Mouse (Mus musculus): ENCODE measurements at regions not wholly inside any gene's neighbourhood (a gene's known extent, or its start where the extent isn't known, plus 50 kb on each side); places are given as distances from the start of the nearest gene placed in this dataset.
"Not testable (repeated sequence)": the region's sequence is repeated elsewhere in the genome, so short reads cannot be mapped to it uniquely, and the experiment has no call there.

DNA sequence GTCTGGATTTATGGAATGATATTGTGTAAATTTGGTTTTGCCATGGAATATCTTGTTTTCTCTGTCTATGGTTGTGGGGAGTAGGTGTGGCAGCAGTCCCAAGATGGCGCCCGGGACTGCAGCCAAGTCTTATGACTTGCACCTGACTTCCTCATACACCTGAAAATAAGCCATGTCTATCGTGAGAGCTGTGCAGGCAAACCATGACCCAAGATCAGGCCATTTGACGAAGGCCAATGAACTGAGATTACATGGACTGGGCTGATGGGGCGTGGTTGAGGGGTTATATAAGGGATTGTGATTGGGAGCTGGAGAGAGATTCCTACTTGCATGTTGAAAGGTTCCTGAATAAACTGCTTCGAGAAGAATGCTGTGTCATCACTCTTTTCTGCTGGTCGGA lies 139.5 kb downstream of the Slc6a15 start:
- H3K9me3 ChIP-seq (replicated peaks), result not testable (repeated sequence)

DNA sequence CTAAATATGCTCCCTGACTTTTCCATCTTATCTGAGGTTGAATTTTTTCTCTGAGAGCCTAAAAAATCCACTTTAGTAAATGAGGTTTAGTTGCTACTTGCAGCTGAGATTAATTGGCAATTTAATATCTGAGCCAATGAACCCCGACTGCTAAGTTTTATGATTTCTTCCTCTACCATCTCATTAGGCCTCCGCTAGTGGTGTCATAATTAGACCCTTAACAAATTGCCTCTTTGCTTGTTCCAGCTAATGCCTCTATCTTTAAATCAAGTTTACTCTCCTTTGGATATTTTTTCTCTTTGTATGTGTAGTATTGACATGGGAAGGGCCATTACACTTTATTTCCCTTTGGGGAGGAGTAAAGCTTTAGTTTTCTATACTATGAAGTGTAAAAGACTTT lies 176.9 kb downstream of the Slc6a15 start:
- 91% methylated on average over 2 of the region's 2 CpGs for whole genome bisulfite sequencing
- no peaks in the 10 kb centered on the region for H3K27me3 ChIP-seq (ENCODE audit: low read depth, poor library complexity, severe bottlenecking)
- no peaks in the 10 kb centered on the region for H3K36me3 ChIP-seq
- no peaks in the 10 kb centered on the region for H3K9me3 ChIP-seq (replicated peaks)
- no peak overlapping the region for H3K4me3 ChIP-seq
- H3K27ac ChIP-seq (replicated peaks), result no peak overlapping the region
- H3K4me1 ChIP-seq, result no peaks in the 10 kb centered on the region
- no peak for DNase-seq (ENCODE audit: low spot score)

More for the DNA sequence above, 139.5 kb downstream of the Slc6a15 start:
- not testable (repeated sequence) for H3K36me3 ChIP-seq; H3K4me3 ChIP-seq; DNase-seq (ENCODE audit: low spot score); H3K27ac ChIP-seq (replicated peaks); H3K27me3 ChIP-seq (ENCODE audit: low read depth, poor library complexity, severe bottlenecking); H3K4me1 ChIP-seq
- WGBS, result 90% methylated on average over 7 of the region's 7 CpGs

DNA sequence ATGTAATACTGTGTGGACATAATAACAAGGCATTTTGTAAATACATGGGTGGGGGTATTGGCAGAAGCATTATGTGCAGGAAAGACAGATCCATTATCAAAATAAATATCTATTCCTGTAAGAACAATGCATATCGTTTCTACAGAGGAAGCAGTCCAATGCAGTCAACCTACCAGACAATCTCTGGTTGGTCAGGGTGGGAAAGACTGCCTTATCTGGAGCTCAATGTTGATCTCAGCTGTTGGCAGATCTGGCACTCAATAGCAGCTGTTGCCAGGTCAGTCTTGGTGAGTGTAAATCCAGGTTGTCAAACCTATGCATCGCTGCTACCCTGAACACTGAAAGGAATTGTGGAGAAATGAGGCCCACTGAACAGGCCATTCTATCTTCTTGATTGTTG lies 181.9 kb downstream of the Slc6a15 start:
- Histone ChIP-seq H3K9me3 (replicated peaks) (no peaks in the 10 kb centered on the region), H3K4me1 (no peaks in the 10 kb centered on the region), H3K27me3 (ENCODE audit: low read depth, poor library complexity, severe bottlenecking) (no peaks in the 10 kb centered on the region), H3K4me3 (no peak overlapping the region), H3K27ac (replicated peaks) (no peak overlapping the region), H3K36me3 (no peaks in the 10 kb centered on the region)
- no peak for DNase-seq (ENCODE audit: low spot score)
- 88% methylated on average over 2 of the region's 2 CpGs for whole genome bisulfite sequencing

DNA sequence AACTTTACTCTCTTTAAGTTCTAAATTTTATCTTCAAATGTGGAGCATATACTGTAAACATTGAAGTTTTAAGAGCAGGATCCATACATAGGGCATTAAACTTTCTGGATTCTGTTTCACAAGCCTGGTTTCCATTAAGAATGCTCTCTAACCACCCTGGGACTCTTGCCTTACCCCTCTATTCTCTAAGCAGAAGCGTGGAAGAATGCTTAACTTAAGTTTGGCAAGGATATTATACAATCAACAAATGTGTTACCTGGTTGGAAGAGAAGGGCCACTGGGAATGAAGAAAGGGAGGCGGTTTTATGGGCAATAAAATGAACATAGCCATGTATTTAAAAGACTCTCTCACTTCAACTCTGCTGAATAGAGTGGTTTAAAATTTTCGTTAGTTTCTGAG lies 217.5 kb downstream of the Slc6a15 start:
- Histone ChIP-seq H3K27ac (replicated peaks) (no peak overlapping the region), H3K36me3 (no peaks in the 10 kb centered on the region), H3K4me3 (no peak overlapping the region), H3K27me3 (ENCODE audit: low read depth, poor library complexity, severe bottlenecking) (no peaks in the 10 kb centered on the region), H3K4me1 (no peaks in the 10 kb centered on the region), H3K9me3 (replicated peaks) (no peaks in the 10 kb centered on the region)
- no peak for DNase-seq (ENCODE audit: low spot score)
- WGBS, result 73% methylated on average over 3 of the region's 3 CpGs

DNA sequence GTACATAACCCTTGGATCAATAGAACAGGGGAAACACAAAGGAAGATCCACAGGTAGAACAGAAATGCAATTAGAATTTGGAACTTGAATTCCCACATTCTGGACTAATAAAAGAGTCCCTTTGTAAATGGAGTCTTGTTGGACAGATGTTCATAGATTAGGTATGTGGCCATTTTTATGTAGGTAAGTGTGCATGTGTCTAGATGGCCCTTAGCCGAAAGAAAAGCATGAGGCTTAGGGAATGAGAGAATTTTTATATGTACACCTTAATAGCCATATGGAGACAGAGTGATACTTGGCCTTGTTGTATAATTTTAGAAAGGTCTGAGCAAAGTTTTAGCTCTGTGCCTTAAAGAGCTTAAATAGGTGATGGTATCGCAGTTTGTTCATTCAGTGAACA lies 217.9 kb downstream of the Slc6a15 start:
- Histone ChIP-seq H3K4me1 (no peaks in the 10 kb centered on the region), H3K27me3 (ENCODE audit: low read depth, poor library complexity, severe bottlenecking) (no peaks in the 10 kb centered on the region), H3K27ac (replicated peaks) (no peak overlapping the region), H3K9me3 (replicated peaks) (no peaks in the 10 kb centered on the region), H3K4me3 (no peak overlapping the region), H3K36me3 (no peaks in the 10 kb centered on the region)
- DNase-seq (ENCODE audit: low spot score), result no peak
- 92% methylated on average over 2 of the region's 2 CpGs for WGBS

DNA sequence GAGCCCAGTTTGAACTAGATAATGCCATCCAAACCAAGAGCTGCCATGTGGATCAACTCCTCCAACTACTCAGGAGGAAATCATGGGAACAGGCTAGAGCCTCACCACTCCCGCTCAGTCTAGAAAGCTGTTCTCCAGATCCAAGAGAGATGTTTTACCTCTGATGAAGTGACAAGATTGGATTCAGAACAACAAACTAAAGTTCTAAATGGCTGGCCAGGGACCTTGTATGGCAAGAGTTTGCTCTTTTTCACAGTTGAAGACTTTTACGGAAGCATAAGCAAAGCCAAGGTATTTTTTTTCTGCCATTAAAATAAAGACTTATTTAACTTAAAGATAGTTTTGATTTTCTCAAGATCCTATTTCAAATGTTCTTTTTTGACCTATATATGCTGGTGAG lies 224.4 kb downstream of the Slc6a15 start:
- WGBS, result 96% methylated on average over 2 of the region's 2 CpGs

DNA sequence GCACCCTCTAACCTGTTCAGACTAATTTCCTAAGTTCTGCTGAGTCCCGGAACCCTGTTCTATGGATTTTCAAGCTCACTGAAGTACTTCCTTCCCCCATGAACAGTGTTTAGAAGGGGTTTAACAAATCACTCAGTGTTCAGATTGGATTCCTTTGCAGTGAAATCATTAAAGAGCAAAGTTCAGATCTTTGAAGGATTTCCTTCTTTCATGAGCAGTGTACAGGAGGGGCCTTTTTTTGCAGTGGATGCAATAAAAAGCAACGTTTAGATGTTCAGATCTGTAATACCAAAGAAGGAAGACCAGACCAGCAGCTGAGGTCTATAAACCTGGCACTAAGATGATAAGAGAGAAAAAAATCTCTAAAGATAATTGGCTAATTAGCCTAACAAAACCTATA lies 273.6 kb downstream of the Slc6a15 start:
- no peaks in the 10 kb centered on the region for H3K36me3 ChIP-seq
- H3K4me3 ChIP-seq, result no peak overlapping the region
- 82% methylated on average over 2 of the region's 2 CpGs for WGBS
- no peaks in the 10 kb centered on the region for H3K4me1 ChIP-seq
- H3K27ac ChIP-seq (replicated peaks), result no peak overlapping the region
- H3K9me3 ChIP-seq (replicated peaks), result no peaks in the 10 kb centered on the region
- DNase-seq (ENCODE audit: low spot score), result no peak
- no peaks in the 10 kb centered on the region for H3K27me3 ChIP-seq (ENCODE audit: low read depth, poor library complexity, severe bottlenecking)

More for the DNA sequence above, 224.4 kb downstream of the Slc6a15 start:
- no peak for DNase-seq (ENCODE audit: low spot score)
- H3K4me3 ChIP-seq, result no peak overlapping the region
- no peaks in the 10 kb centered on the region for H3K27me3 ChIP-seq (ENCODE audit: low read depth, poor library complexity, severe bottlenecking)
- H3K9me3 ChIP-seq (replicated peaks), result no peaks in the 10 kb centered on the region
- H3K36me3 ChIP-seq, result no peaks in the 10 kb centered on the region
- H3K27ac ChIP-seq (replicated peaks), result no peak overlapping the region
- no peaks in the 10 kb centered on the region for H3K4me1 ChIP-seq

DNA sequence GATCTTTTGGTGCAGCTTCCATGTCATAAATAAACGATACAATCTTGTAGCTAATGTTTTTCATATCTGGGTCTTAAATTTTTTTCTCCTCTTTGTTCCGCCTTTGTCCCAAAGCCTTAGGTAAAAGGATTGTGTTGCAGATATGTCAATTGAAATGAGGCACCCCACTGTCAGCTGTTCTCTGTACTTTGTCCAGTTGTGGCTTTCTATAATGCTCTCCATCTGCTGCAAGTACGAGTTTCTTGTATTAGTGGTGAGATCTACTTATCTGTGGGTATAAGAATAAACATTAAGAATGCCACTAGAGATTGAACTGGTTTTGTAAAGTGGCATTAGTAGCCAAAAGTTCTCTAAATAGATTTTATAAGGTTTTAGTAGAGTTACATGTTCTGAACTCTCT lies 282.3 kb downstream of the Slc6a15 start:
- Histone ChIP-seq H3K9me3 (replicated peaks) (no peaks in the 10 kb centered on the region), H3K36me3 (no peaks in the 10 kb centered on the region), H3K4me1 (no peaks in the 10 kb centered on the region), H3K27me3 (ENCODE audit: low read depth, poor library complexity, severe bottlenecking) (no peaks in the 10 kb centered on the region), H3K4me3 (no peak overlapping the region), H3K27ac (replicated peaks) (no peak overlapping the region)
- no peak for DNase-seq (ENCODE audit: low spot score)
- WGBS, result 78% methylated on average over 3 of the region's 3 CpGs

DNA sequence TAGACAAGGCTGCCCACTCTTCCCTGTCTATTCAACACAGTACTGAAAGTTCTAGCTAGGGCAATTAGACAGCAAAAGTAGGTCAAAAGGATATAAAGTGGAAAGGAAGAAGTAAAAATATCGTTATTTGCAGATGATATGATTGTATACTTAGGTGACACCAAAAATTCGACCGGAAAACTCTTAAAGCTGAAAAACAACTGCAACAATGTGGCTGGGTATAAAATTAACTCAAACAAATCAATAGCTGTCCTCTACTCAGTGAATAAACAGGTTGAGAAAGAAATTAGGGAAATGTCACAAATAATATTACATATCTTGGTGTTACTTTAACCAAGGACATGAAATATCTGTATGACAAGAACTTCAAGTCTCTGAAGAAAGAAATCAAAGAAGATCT lies 305.5 kb downstream of the Slc6a15 start:
- Histone ChIP-seq H3K4me3 (no peak overlapping the region), H3K9me3 (replicated peaks) (no peaks in the 10 kb centered on the region), H3K27ac (replicated peaks) (no peak overlapping the region), H3K36me3 (no peaks in the 10 kb centered on the region), H3K4me1 (no peaks in the 10 kb centered on the region), H3K27me3 (ENCODE audit: low read depth, poor library complexity, severe bottlenecking) (no peaks in the 10 kb centered on the region)
- WGBS, result 86% methylated on average over 3 of the region's 3 CpGs
- DNase-seq (ENCODE audit: low spot score), result no peak

DNA sequence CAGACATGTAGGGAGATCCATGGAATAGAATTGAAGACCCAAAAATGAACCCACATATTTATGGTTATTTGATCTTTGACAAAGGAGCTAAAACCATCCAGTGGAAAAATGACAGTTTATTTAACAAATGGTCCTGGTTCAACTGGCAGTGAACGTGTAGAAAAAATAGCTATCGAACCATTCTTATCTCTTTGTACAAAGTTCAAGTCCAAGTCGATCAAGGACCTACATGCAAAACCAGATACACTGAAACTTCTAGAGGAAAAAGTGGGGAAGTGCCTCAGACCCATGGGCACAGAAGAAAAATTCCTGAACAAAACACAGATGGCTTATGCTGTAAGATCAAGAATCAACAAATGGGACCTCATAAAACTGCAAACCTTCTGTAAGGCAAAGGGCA lies 306.2 kb downstream of the Slc6a15 start:
- 88% methylated on average over 3 of the region's 3 CpGs for WGBS

DNA sequence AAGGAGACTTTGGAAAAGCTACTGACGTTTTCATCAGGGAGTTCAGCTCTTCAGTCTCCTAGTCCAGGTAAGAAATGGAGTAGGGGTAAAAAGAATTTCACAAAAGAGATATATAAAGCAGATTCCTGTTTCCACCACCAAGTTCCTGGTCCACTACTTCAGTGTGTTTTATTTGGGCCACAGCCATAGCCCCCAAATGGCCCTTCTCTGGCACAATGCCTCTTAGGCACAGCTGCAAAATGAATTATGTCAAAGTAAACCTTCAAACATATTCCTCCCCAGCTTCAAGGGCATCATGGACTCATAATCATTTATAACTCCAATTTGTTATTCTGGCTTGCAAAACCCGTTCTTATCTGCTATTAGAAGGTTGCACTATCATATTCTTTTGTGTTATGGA lies 325.1 kb downstream of the Slc6a15 start:
- H3K27me3 ChIP-seq (ENCODE audit: low read depth, poor library complexity, severe bottlenecking), result no peaks in the 10 kb centered on the region
- no peak for DNase-seq (ENCODE audit: low spot score)
- H3K9me3 ChIP-seq (replicated peaks), result no peaks in the 10 kb centered on the region
- no peak overlapping the region for H3K27ac ChIP-seq (replicated peaks)
- H3K4me3 ChIP-seq, result no peak overlapping the region
- H3K36me3 ChIP-seq, result no peaks in the 10 kb centered on the region
- no peaks in the 10 kb centered on the region for H3K4me1 ChIP-seq
- 69% methylated on average over 2 of the region's 2 CpGs for WGBS

More for the DNA sequence above, 306.2 kb downstream of the Slc6a15 start:
- Histone ChIP-seq H3K9me3 (replicated peaks) (no peaks in the 10 kb centered on the region), H3K27ac (replicated peaks) (no peak overlapping the region), H3K36me3 (no peaks in the 10 kb centered on the region), H3K27me3 (ENCODE audit: low read depth, poor library complexity, severe bottlenecking) (no peaks in the 10 kb centered on the region), H3K4me1 (no peaks in the 10 kb centered on the region), H3K4me3 (no peak overlapping the region)
- no peak for DNase-seq (ENCODE audit: low spot score)

DNA sequence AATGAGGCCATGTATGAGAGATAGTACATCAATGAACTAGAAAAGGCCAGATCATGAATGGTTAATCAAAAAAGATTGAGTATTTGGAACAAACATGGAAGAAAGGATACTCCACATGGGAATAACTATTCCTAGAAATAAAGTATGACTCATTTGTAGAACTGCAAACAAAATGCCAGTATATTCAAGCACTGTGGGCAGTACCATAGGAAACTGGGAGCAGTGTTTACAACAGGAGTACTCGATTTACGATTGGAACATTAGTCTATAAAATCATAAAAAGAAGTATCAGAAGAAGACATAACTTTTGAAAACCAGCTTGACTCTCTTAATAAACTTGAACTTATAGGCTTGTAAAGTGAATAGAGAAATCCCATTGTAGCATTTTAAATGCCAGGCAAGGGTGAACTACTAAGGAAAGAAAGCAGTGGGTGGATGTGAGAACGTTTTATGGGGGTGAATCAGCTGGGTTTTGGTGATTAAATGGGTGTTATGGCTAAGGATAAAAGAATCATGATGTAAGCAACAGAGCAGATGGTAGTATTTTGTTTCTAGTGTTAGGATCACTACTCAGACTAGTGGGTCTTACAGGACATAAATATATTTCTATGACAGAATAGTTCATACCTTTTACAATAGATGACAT lies 347.6 kb downstream of the Slc6a15 start:
- 73% methylated on average over 3 of the region's 3 CpGs for WGBS
- Histone ChIP-seq H3K4me3 (no peak overlapping the region), H3K36me3 (no peaks in the 10 kb centered on the region), H3K27me3 (ENCODE audit: low read depth, poor library complexity, severe bottlenecking) (no peaks in the 10 kb centered on the region), H3K4me1 (no peaks in the 10 kb centered on the region), H3K27ac (replicated peaks) (no peak overlapping the region), H3K9me3 (replicated peaks) (no peaks in the 10 kb centered on the region)
- DNase-seq (ENCODE audit: low spot score), result no peak

DNA sequence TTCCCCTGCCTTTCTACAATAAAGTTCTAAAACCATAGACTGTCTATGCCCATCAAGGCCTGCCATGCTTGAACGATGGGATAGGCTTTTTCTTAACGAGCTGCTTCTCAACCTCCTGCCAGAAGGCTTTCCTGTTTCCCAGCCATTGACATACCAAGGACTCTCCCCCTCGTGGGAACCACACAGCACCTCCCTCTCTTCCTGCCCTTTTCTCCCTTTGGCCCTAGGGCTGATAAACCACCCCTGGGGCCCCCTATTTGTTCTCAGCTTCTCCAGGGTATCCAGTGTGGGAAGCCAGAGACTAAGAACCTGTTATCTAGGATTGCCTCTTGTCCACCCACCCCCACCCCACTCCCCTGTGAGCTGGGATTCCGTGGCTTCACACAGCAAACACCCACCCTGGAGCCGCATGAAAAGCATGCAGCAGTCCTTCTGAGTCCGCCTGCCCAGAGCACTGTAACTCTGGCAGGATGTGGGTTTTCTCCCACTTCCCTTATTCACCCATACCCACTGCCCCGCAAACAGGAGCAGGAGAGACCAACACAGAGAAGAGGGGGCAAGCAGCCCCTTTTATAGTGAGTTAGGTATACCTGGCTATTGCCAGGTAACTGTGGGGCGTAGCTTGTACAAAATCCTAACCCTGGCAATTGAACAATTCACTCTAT lies 351.5 kb downstream of the Slc6a15 start:
- Histone ChIP-seq H3K36me3 (no peaks in the 10 kb centered on the region), H3K27me3 (ENCODE audit: low read depth, poor library complexity, severe bottlenecking) (no peaks in the 10 kb centered on the region), H3K4me3 (no peak overlapping the region), H3K9me3 (replicated peaks) (no peaks in the 10 kb centered on the region), H3K4me1 (no peaks in the 10 kb centered on the region), H3K27ac (replicated peaks) (no peak overlapping the region)
- 62% methylated on average over 8 of the region's 8 CpGs for WGBS
- DNase-seq (ENCODE audit: low spot score), result no peak
